Mouse (Mus musculus) cerebellum, adult 2 months (tissue): ENCODE data around the gene Pdxp. TPM values are rescaled to one million over a fixed set of nuclear protein-coding genes. Genes with fewer than 3 reads are reported as not detected.
A peak's percentile ranks its signal among the peaks of the same experiment; 100 is the strongest.

Source experiments
- DNase-seq, 2 experiments: peaks; one replicate each; pipeline ENCODE4 v3.0.0; 2021
- H3K27ac ChIP-seq: fragments of 200-500 bp; 2 replicates; pipeline ENCODE4 v1.5.1; 2012; ENCODE audit warnings: low read length, control low read depth, inconsistent platforms; ENCODE audit not compliant: insufficient read depth
- H3K27me3 ChIP-seq: fragments of 200-500 bp; 2 replicates; pipeline ENCODE4 v1.6.1; 2012; ENCODE audit warnings: inconsistent platforms, mild to moderate bottlenecking, low read length, moderate library complexity; ENCODE audit not compliant: control insufficient read depth, insufficient read depth
- H3K4me1 ChIP-seq: fragments of 200-500 bp; 2 replicates; pipeline ENCODE4 v1.6.1; 2011; ENCODE audit warnings: low read length; ENCODE audit not compliant: control insufficient read depth, insufficient read depth
- H3K4me3 ChIP-seq: fragments of 200-500 bp; replicated peaks from 2 replicates; pipeline ENCODE3; 2011; ENCODE audit warnings: mild to moderate bottlenecking, low read depth, low read length, control low read depth; ENCODE audit not compliant: insufficient read depth
- CTCF ChIP-seq: fragments of 200-500 bp; IDR thresholded peaks from 2 replicates; pipeline ENCODE4 v1.5.1; 2011; ENCODE audit warnings: low read depth, mild to moderate bottlenecking, control low read depth, low read length, moderate library complexity, borderline replicate concordance; ENCODE audit not compliant: insufficient read depth
- POLR2A ChIP-seq: fragments of 200-500 bp; IDR thresholded peaks from 2 replicates; pipeline ENCODE4 v1.6.1; 2011; ENCODE audit warnings: low read length, control low read depth, borderline replicate concordance; ENCODE audit not compliant: insufficient read depth
- WGBS: fragments of 180-500 bp; shearing (Covaris S2); methylation state at CpG from one replicate; pipeline ENCODE4 v1.1.7; 2018; 5-methylcytosine and 5-hydroxymethylcytosine counted together
- polyA plus RNA-seq: library from polyadenylated mRNA; depleted of rRNA; stranded (reverse); fragments of >200 nt; gene quantifications from 2 replicates; pipeline ENCODE4 v1.2.3, GENCODE M21; 2012

Gene Pdxp
- polyA plus RNA-seq, 1 experiment: 204 TPM

GRCm38 (mm10) chr15:78934784-78935320 is 21.1 kb downstream of the Pdxp start, which contains the start of gene Nol12:
Gene Nol12 (plus strand): TSS chr15:78934933.
- Histone ChIP-seq H3K27ac (peak within 1 kb of the TSS; percentile 35), H3K4me3 (peak within 1 kb of the TSS; percentile 94), H3K4me1 (peaks cover 4% of the 10 kb centered on the region; the same call in 1 of the 2 replicates), H3K27me3 (no peaks in the 10 kb centered on the region)
- under 1% methylated on average over 42 of the region's 42 CpGs for WGBS
- peak; percentile 85 to 89 for DNase-seq
- TF ChIP-seq POLR2A (peak; percentile 62), CTCF (no peak)

GRCm38 (mm10) chr15:78936403-78936802 is 22.7 kb downstream of the Pdxp start:
- WGBS: 90% methylated on average over 12 of the region's 12 CpGs

GRCm38 (mm10) chr15:78937311-78937710 is 23.6 kb downstream of the Pdxp start:
- H3K27me3 ChIP-seq: no peaks in the 10 kb centered on the region
- 63% methylated on average over 10 of the region's 10 CpGs for WGBS
- DNase-seq: no peak
- peaks cover 4% of the 10 kb centered on the region; the same call in 1 of the 2 replicates for H3K4me1 ChIP-seq
- H3K4me3 ChIP-seq: no peak overlapping the region
- no peak for TF ChIP-seq CTCF
- no peak for TF ChIP-seq POLR2A
- no peak overlapping the region for H3K27ac ChIP-seq

More at GRCm38 (mm10) chr15:78936403-78936802, 22.7 kb downstream of the Pdxp start:
- no peak for TF ChIP-seq CTCF
- no peak for TF ChIP-seq POLR2A
- H3K27me3 ChIP-seq: no peaks in the 10 kb centered on the region
- H3K4me3 ChIP-seq: no peak overlapping the region
- no peak overlapping the region for H3K27ac ChIP-seq
- peaks cover 4% of the 10 kb centered on the region; the same call in 1 of the 2 replicates for H3K4me1 ChIP-seq
- no peak for DNase-seq

- Histone ChIP-seq H3K27ac (no peak overlapping the region), H3K4me1 (peaks cover 4% of the 10 kb centered on the region; the same call in 1 of the 2 replicates), H3K27me3 (no peaks in the 10 kb centered on the region), H3K4me3 (no peak overlapping the region)
- TF ChIP-seq CTCF: no peak
- TF ChIP-seq POLR2A: no peak
- no peak for DNase-seq
- WGBS: 23% methylated on average over 2 of the region's 2 CpGs
Measured at GRCm38 (mm10) chr15:78937963-78938362, 24.2 kb downstream of the Pdxp start.

- Histone ChIP-seq H3K4me1 (peaks cover 4% of the 10 kb centered on the region; the same call in 1 of the 2 replicates), H3K27me3 (no peaks in the 10 kb centered on the region), H3K27ac (no peak overlapping the region), H3K4me3 (no peak overlapping the region)
- TF ChIP-seq CTCF: no peak
- no peak for TF ChIP-seq POLR2A
- no peak for DNase-seq
- WGBS: 88% methylated on average over 13 of the region's 13 CpGs
Measured at GRCm38 (mm10) chr15:78940325-78940724, 26.6 kb downstream of the Pdxp start.

GRCm38 (mm10) chr15:78942663-78943062 is 28.9 kb downstream of the Pdxp start:
- Histone ChIP-seq H3K27ac (peak overlapping the region; percentile 78), H3K4me1 (peaks cover 2% of the 10 kb centered on the region; the same call in 1 of the 2 replicates), H3K27me3 (no peaks in the 10 kb centered on the region), H3K4me3 (peak overlapping the region; percentile 74)
- WGBS: 0% methylated on average over 9 of the region's 9 CpGs
- peak; percentile 85 to 91 for DNase-seq
- TF ChIP-seq CTCF: peak; percentile 76; the same call in 1 of the 2 replicates
- peak; percentile 46; the same call in 1 of the 2 replicates for TF ChIP-seq POLR2A

- DNase-seq: no peak
- WGBS: 32% methylated on average over 7 of the region's 7 CpGs
- Histone ChIP-seq H3K4me1 (0 out of 2 replicates have a peak, but pooled peaks cover 3% of the 10 kb centered on the region), H3K4me3 (no peak overlapping the region), H3K27me3 (no peaks in the 10 kb centered on the region), H3K27ac (no peak overlapping the region)
- TF ChIP-seq POLR2A: no peak
Measured at GRCm38 (mm10) chr15:78946232-78946631, 32.5 kb downstream of the Pdxp start.

- Histone ChIP-seq H3K27ac (peak within 1 kb of the TSS; percentile 31), H3K4me1 (0 out of 2 replicates have a peak, but pooled peaks cover 3% of the 10 kb centered on the region), H3K4me3 (peak within 1 kb of the TSS; percentile 77), H3K27me3 (no peaks in the 10 kb centered on the region)
- 0% methylated on average over 24 of the region's 24 CpGs for WGBS
- DNase-seq: peak; percentile 88 to 96
- peak; percentile 65; the same call in 1 of the 2 replicates for TF ChIP-seq POLR2A
- TF ChIP-seq CTCF: no peak
Measured at GRCm38 (mm10) chr15:78947657-78948056, 33.9 kb downstream of the Pdxp start, which contains the start of gene Triobp. Gene Triobp (plus strand): TSS chr15:78947724.
